Mouse (Mus musculus) frontal cortex, adult (tissue): ENCODE measurements around the gene Pamr1.
A peak's percentile ranks its signal among the peaks of the same experiment; 100 is the strongest.

Experiments used
- ATAC-seq: cut with Nextera tagmentation; 2 replicates; pipeline ENCODE4 v1.9.2; 2017; ENCODE audit warnings: mild to moderate bottlenecking, moderate library complexity, mixed read lengths; ENCODE audit not compliant: low TSS enrichment

Gene Pamr1

GRCm38 (mm10) chr2:102549611-102550266 lies at the start of gene Pamr1:
TSS of gene Pamr1 (plus strand) at chr2:102550012.
- ATAC-seq = peak; percentile 71

- ATAC-seq = no peak
Measured at GRCm38 (mm10) chr2:102507633-102508032, 42.2 kb upstream of the Pamr1 start.

GRCm38 (mm10) chr2:102508154-102508553 lies 41.7 kb upstream of the Pamr1 start:
- no peak for ATAC-seq

GRCm38 (mm10) chr2:102519956-102520355 lies 29.9 kb upstream of the Pamr1 start:
- no peak for ATAC-seq

- no peak for ATAC-seq
Measured at GRCm38 (mm10) chr2:102527563-102527962, 22.2 kb upstream of the Pamr1 start.

- ATAC-seq = no peak
Measured at GRCm38 (mm10) chr2:102533437-102533836, 16.4 kb upstream of the Pamr1 start.

- ATAC-seq = no peak
Measured at GRCm38 (mm10) chr2:102536766-102537165, 13.0 kb upstream of the Pamr1 start.

GRCm38 (mm10) chr2:102540438-102541230 lies 9.2 kb upstream of the Pamr1 start:
- no peak for ATAC-seq

- peak; percentile 60 for ATAC-seq
Measured at GRCm38 (mm10) chr2:102541404-102542125, 8.2 kb upstream of the Pamr1 start.

- ATAC-seq = peak; percentile 18
Measured at GRCm38 (mm10) chr2:102543961-102544719, 5.7 kb upstream of the Pamr1 start.

- ATAC-seq = no peak
Measured at GRCm38 (mm10) chr2:102550910-102551582, 1.2 kb downstream of the Pamr1 start.

GRCm38 (mm10) chr2:102551594-102551993 lies 1.8 kb downstream of the Pamr1 start:
- 0 out of 2 replicates have a peak, but pooled peaks have one; percentile 15 for ATAC-seq

- ATAC-seq = peak; percentile 48
Measured at GRCm38 (mm10) chr2:102552095-102552537, 2.3 kb downstream of the Pamr1 start.

- ATAC-seq = no peak
Measured at GRCm38 (mm10) chr2:102557085-102557484, 7.3 kb downstream of the Pamr1 start.

- no peak for ATAC-seq
Measured at GRCm38 (mm10) chr2:102558965-102559364, 9.2 kb downstream of the Pamr1 start.

GRCm38 (mm10) chr2:102563848-102564247 lies 14.0 kb downstream of the Pamr1 start:
- no peak for ATAC-seq

GRCm38 (mm10) chr2:102579248-102579647 lies 29.4 kb downstream of the Pamr1 start:
- peak; percentile 95 for ATAC-seq

- peak; percentile 94 for ATAC-seq
Measured at GRCm38 (mm10) chr2:102589977-102590376, 40.2 kb downstream of the Pamr1 start.

- no peak for ATAC-seq
Measured at GRCm38 (mm10) chr2:102594535-102594934, 44.7 kb downstream of the Pamr1 start.

- no peak for ATAC-seq
Measured at GRCm38 (mm10) chr2:102595395-102596130, 45.8 kb downstream of the Pamr1 start.
